Mouse (Mus musculus): ENCODE measurements around the gene Gm10277. TPM values are rescaled to one million over a fixed set of nuclear protein-coding genes. Genes with fewer than 3 reads are reported as not detected.

Gene Gm10277
- polyA plus RNA-seq, 1 experiment from 2014 or later: 0.14 TPM

GRCm38 (mm10) chr11:77789512-77789911, 2.0 kb upstream of the Gm10277 start:
- no peak for TF ChIP-seq CTCF (IDR thresholded peaks at IDR 0.05)
- ChIA-PET CTCF (interaction anchor here (0.9 to 1.3 kb wide), 3 partner anchors 8 to 25 kb away, joined by 3 read pairs; no protein-coding TSS in a partner anchor), POLR2A (no interaction called here)
- ATAC-seq: no peak
- in situ Hi-C loops (cut with MboI; ENCODE audit: low pct_unique_long_range_greater_than_20kb): no loop called here
- no peaks in the 10 kb centered on the region for H3K27me3 ChIP-seq
- DNase-seq (ENCODE audit: low read depth, low spot score): no peak

GRCm38 (mm10) chr11:77785768-77786561, 1.6 kb downstream of the Gm10277 start:
- DNase-seq (ENCODE audit: low read depth, low spot score) (no peak), ATAC-seq (no peak)
- ChIA-PET CTCF (interaction anchor here (2.1 kb wide), 1 partner anchor 49 kb away, joined by 7 read pairs; no protein-coding TSS in a partner anchor), POLR2A (no interaction called here)
- no peak for TF ChIP-seq CTCF (IDR thresholded peaks at IDR 0.05)
- H3K27me3 ChIP-seq: no peaks in the 10 kb centered on the region
- in situ Hi-C loops (cut with MboI; ENCODE audit: low pct_unique_long_range_greater_than_20kb): no loop called here

GRCm38 (mm10) chr11:77785396-77785767, 2.2 kb downstream of the Gm10277 start:
- in situ Hi-C loops (cut with MboI; ENCODE audit: low pct_unique_long_range_greater_than_20kb): no loop called here

GRCm38 (mm10) chr11:77784894-77785293, 2.7 kb downstream of the Gm10277 start:
- POLR2A ChIA-PET: no interaction called here
- in situ Hi-C loops (cut with MboI; ENCODE audit: low pct_unique_long_range_greater_than_20kb): no loop called here
- TF ChIP-seq CTCF (IDR thresholded peaks at IDR 0.05): no peak
- DNase-seq (ENCODE audit: low read depth, low spot score): no peak
- ATAC-seq: no peak
- H3K27me3 ChIP-seq: no peaks in the 10 kb centered on the region
- CTCF ChIA-PET: interaction anchor here (0.9 to 5.1 kb wide), 4 partner anchors 11 to 50 kb away, joined by 3 to 28 read pairs (median 16); partner anchors contain the start of gene Myo18a

More at GRCm38 (mm10) chr11:77785396-77785767, 2.2 kb downstream of the Gm10277 start:
- ChIA-PET POLR2A (no interaction called here), CTCF (interaction anchor here (2.1 kb wide), 1 partner anchor 48 kb away, joined by 7 read pairs; no protein-coding TSS in a partner anchor)
- DNase-seq (ENCODE audit: low read depth, low spot score) (no peak), ATAC-seq (no peak)
- no peak for TF ChIP-seq CTCF (IDR thresholded peaks at IDR 0.05)
- H3K27me3 ChIP-seq: no peaks in the 10 kb centered on the region

GRCm38 (mm10) chr11:77783747-77784646, 3.5 kb downstream of the Gm10277 start:
- ChIA-PET CTCF (interaction anchor here (0.8 to 5.1 kb wide), 11 partner anchors 9 to 82 kb away, joined by 3 to 28 read pairs (median 7); partner anchors contain the start of gene Myo18a), POLR2A (interaction anchor here (0.6 to 0.8 kb wide), 2 partner anchors 11 to 21 kb away, joined by 3 to 4 read pairs; no protein-coding TSS in a partner anchor)
- no peaks in the 10 kb centered on the region for H3K27me3 ChIP-seq
- no peak for DNase-seq (ENCODE audit: low read depth, low spot score)
- in situ Hi-C loops (cut with MboI; ENCODE audit: low pct_unique_long_range_greater_than_20kb): no loop called here
- TF ChIP-seq CTCF (IDR thresholded peaks at IDR 0.05): no peak
- peak; percentile 24 for ATAC-seq

- no peak for TF ChIP-seq CTCF (IDR thresholded peaks at IDR 0.05)
Measured at GRCm38 (mm10) chr11:77783211-77783746, 4.3 kb downstream of the Gm10277 start.

GRCm38 (mm10) chr11:77782104-77782815, 5.3 kb downstream of the Gm10277 start:
- no peak for TF ChIP-seq CTCF (IDR thresholded peaks at IDR 0.05)
- ATAC-seq (no peak), DNase-seq (ENCODE audit: low read depth, low spot score) (no peak)
- ChIA-PET POLR2A (interaction anchor here (0.6 to 1.3 kb wide), 3 partner anchors 10 to 1257 kb away, joined by 3 read pairs; no protein-coding TSS in a partner anchor), CTCF (interaction anchor here (1.6 to 5.1 kb wide), 7 partner anchors 9 to 45 kb away, joined by 5 to 28 read pairs (median 9); partner anchors contain the start of gene Myo18a)
- in situ Hi-C loops (cut with MboI; ENCODE audit: low pct_unique_long_range_greater_than_20kb): no loop called here
- H3K27me3 ChIP-seq: no peaks in the 10 kb centered on the region

More at GRCm38 (mm10) chr11:77783211-77783746, 4.3 kb downstream of the Gm10277 start:
- in situ Hi-C loops (cut with MboI; ENCODE audit: low pct_unique_long_range_greater_than_20kb): no loop called here
- ChIA-PET CTCF (interaction anchor here (0.8 to 5.1 kb wide), 10 partner anchors 9 to 81 kb away, joined by 3 to 28 read pairs (median 8); partner anchors contain the start of gene Myo18a), POLR2A (interaction anchor here (0.6 to 1.0 kb wide), 4 partner anchors 12 to 1258 kb away, joined by 3 to 4 read pairs (median 3); no protein-coding TSS in a partner anchor)
- H3K27me3 ChIP-seq: no peaks in the 10 kb centered on the region
- DNase-seq (ENCODE audit: low read depth, low spot score): peak; percentile 88
- ATAC-seq: peak; percentile 71

- DNase-seq (ENCODE audit: low read depth, low spot score) (no peak), ATAC-seq (no peak)
- ChIA-PET CTCF (interaction anchor here (0.8 to 5.1 kb wide), 4 partner anchors 9 to 46 kb away, joined by 3 to 28 read pairs (median 4); partner anchors contain the start of gene Myo18a), POLR2A (interaction anchor here (0.5 to 1.3 kb wide), 4 partner anchors 9 to 95 kb away, joined by 3 to 4 read pairs (median 3); partner anchors contain the start of gene Nufip2)
- TF ChIP-seq CTCF (IDR thresholded peaks at IDR 0.05): no peak
- in situ Hi-C loops (cut with MboI; ENCODE audit: low pct_unique_long_range_greater_than_20kb): no loop called here
- H3K27me3 ChIP-seq: no peaks in the 10 kb centered on the region
Measured at GRCm38 (mm10) chr11:77781088-77781487, 6.5 kb downstream of the Gm10277 start.

- ATAC-seq: no peak
- DNase-seq (ENCODE audit: low read depth, low spot score): no peak
- in situ Hi-C loops (cut with MboI; ENCODE audit: low pct_unique_long_range_greater_than_20kb): no loop called here
- ChIA-PET POLR2A (interaction anchor here (0.6 kb wide), 1 partner anchor 386 kb away, joined by 3 read pairs; no protein-coding TSS in a partner anchor), CTCF (interaction anchor here (1.3 kb wide), 1 partner anchor 11 kb away, joined by 4 read pairs; no protein-coding TSS in a partner anchor)
- no peaks in the 10 kb centered on the region for H3K27me3 ChIP-seq
- TF ChIP-seq CTCF (IDR thresholded peaks at IDR 0.05): no peak
Measured at GRCm38 (mm10) chr11:77779240-77779639, 8.3 kb downstream of the Gm10277 start.
